Mouse (Mus musculus) embryonic facial prominence, embryonic 14.5 days (tissue): Measurements from ENCODE around the gene Gbx2. TPM values are rescaled to one million over a fixed set of nuclear protein-coding genes. Genes with fewer than 3 reads are reported as not detected.

Experiments
- ATAC-seq: fragments of 200-750 bp; cut with Nextera tagmentation; 2 replicates; pipeline ENCODE4 v1.8.0; 2017; ENCODE audit warnings: low read depth, moderate number of reproducible peaks, moderate TSS enrichment
- DNase-seq: peaks from one replicate; pipeline ENCODE4 v3.0.0-alpha.2; 2015; ENCODE audit warnings: low spot score
- H3K27ac ChIP-seq: fragments of 300-500 bp; sonication (generic); replicated peaks from 2 replicates; pipeline ENCODE4 v1.5.1; 2014; ENCODE audit warnings: low read depth, mild to moderate bottlenecking, low read length, moderate library complexity
- H3K27me3 ChIP-seq: fragments of 300-500 bp; sonication (generic); replicated peaks from 2 replicates; pipeline ENCODE4 v1.6.1; 2014; ENCODE audit warnings: low read length; ENCODE audit not compliant: control insufficient read depth, insufficient read depth
- H3K36me3 ChIP-seq: fragments of 300-500 bp; sonication (generic); 2 replicates; pipeline ENCODE4 v1.6.1; 2014; ENCODE audit warnings: low read length, mixed read lengths; ENCODE audit not compliant: control insufficient read depth, insufficient read depth
- H3K4me1 ChIP-seq: fragments of 300-500 bp; sonication (generic); 2 replicates; pipeline ENCODE4 v1.6.1; 2014; ENCODE audit warnings: antibody characterized with exemption, low read length; ENCODE audit not compliant: control insufficient read depth, insufficient read depth
- H3K4me2 ChIP-seq: fragments of 300-500 bp; sonication (generic); 2 replicates; pipeline ENCODE4 v1.6.1; 2014; ENCODE audit warnings: low read depth, mild to moderate bottlenecking, low read length, moderate library complexity, mixed read lengths
- H3K4me3 ChIP-seq: fragments of 300-500 bp; sonication (generic); 2 replicates; pipeline ENCODE4 v1.5.1; 2014; ENCODE audit warnings: low read depth, mild to moderate bottlenecking, low read length
- H3K9ac ChIP-seq: fragments of 300-500 bp; sonication (generic); 2 replicates; pipeline ENCODE4 v1.6.1; 2014; ENCODE audit warnings: low read depth, mild to moderate bottlenecking, low read length, moderate library complexity, mixed read lengths
- H3K9me3 ChIP-seq: fragments of 300-500 bp; sonication (generic); 2 replicates; pipeline ENCODE4 v1.6.1; 2016; ENCODE audit warnings: low read length; ENCODE audit not compliant: control insufficient read depth
- WGBS: fragments of 180-500 bp; shearing (Covaris S2); extraction: QIAGEN DNeasy Blood & Tissue Kit; methylation state at CpG from one replicate; pipeline ENCODE4 v1.1.7; 2014; 5-methylcytosine and 5-hydroxymethylcytosine counted together
- polyA plus RNA-seq: library from polyadenylated mRNA; unstranded; fragments of >200 nt; fragmentation: Nextera tagmentation; extraction: Ambion mirVana; gene quantifications from 2 replicates; pipeline ENCODE4 v1.2.1, GENCODE M21; 2014

The Gbx2 gene
- polyA plus RNA-seq, 1 experiment from 2014 or later, result 0.18 TPM

GRCm38 (mm10) chr1:89913611-89914010 lies 17.4 kb downstream of the Gbx2 start:
- peaks cover 19% of the 10 kb centered on the region for H3K27me3 ChIP-seq
- no peak overlapping the region for H3K4me3 ChIP-seq
- H3K36me3 ChIP-seq, result no peaks in the 10 kb centered on the region
- H3K9me3 ChIP-seq, result peaks cover 2% of the 10 kb centered on the region; the same call in 1 of the 2 replicates
- H3K4me1 ChIP-seq, result no peaks in the 10 kb centered on the region
- H3K27ac ChIP-seq, result no peak overlapping the region
- DNase-seq (no peak), ATAC-seq (no peak)
- 75% methylated on average over 4 of the region's 4 CpGs for WGBS
- H3K4me2 ChIP-seq, result no peak overlapping the region
- H3K9ac ChIP-seq, result no peak overlapping the region

- ATAC-seq, result no peak
- Histone ChIP-seq H3K36me3 (no peaks in the 10 kb centered on the region), H3K4me2 (no peak overlapping the region), H3K27me3 (peaks cover 8% of the 10 kb centered on the region; the same call in 1 of the 2 replicates), H3K27ac (no peak overlapping the region), H3K4me3 (no peak overlapping the region), H3K9me3 (no peaks in the 10 kb centered on the region), H3K9ac (no peak overlapping the region), H3K4me1 (no peaks in the 10 kb centered on the region)
- WGBS, result 35% methylated on average over 5 of the region's 5 CpGs
- peak; percentile 37 for DNase-seq
Observed at GRCm38 (mm10) chr1:89912392-89912791, 18.6 kb downstream of the Gbx2 start.

- Histone ChIP-seq H3K9me3 (peaks cover 8% of the 10 kb centered on the region), H3K9ac (no peak overlapping the region), H3K4me3 (no peak overlapping the region), H3K36me3 (no peaks in the 10 kb centered on the region), H3K27ac (no peak overlapping the region), H3K4me2 (no peak overlapping the region), H3K4me1 (no peaks in the 10 kb centered on the region), H3K27me3 (no peaks in the 10 kb centered on the region)
- DNase-seq, result no peak
- no peak for ATAC-seq
- WGBS, result 87% methylated on average over 8 of the region's 8 CpGs
Observed at GRCm38 (mm10) chr1:89909796-89910195, 21.2 kb downstream of the Gbx2 start.

DNA sequence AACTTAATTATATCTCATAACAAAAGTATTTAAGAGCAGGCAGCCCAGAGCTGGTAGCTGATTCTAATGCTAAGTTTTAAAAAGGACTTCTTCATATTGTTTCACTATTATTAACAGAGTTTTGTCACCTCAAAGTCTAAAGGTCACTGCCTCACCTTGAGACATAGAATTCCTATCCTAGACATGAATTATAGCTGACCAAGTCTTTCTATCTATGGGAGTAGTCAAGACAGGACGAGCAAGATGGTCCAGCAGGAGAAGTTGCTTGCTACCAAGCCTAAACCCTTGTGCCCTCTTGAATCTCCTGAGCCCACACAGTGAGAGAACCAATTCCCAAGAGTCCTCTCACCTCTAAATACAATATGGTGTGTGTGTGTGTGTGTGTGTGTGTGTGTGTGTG lies 28.3 kb downstream of the Gbx2 start:
- H3K27ac ChIP-seq, result no peak overlapping the region
- DNase-seq, result no peak
- H3K27me3 ChIP-seq, result no peaks in the 10 kb centered on the region
- WGBS, result 83% methylated on average over 1 of the region's 1 CpGs
- ATAC-seq, result no peak
- no peak overlapping the region for H3K9ac ChIP-seq
- H3K9me3 ChIP-seq, result peaks cover 8% of the 10 kb centered on the region
- no peak overlapping the region for H3K4me2 ChIP-seq
- H3K4me3 ChIP-seq, result no peak overlapping the region
- no peaks in the 10 kb centered on the region for H3K36me3 ChIP-seq
- H3K4me1 ChIP-seq, result no peaks in the 10 kb centered on the region

DNA sequence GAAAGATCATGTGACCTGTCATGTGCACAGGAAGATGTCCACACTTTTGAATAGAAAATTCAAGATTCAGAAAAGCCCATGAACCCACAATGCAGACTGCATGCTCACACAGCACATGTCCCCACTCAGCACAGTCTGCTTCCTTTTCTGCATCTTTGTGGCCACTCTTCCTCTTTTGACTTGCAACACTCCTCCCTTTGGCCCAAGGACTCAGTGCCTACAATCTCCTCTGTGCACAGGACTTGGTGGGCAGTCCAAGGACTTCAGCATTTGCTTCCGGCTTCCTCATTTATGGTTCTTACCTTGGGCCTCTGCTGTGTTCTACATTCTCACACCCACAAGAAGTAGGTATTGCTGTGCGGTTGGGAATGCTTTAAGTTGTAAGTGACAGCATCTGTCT lies 28.7 kb downstream of the Gbx2 start:
- Histone ChIP-seq H3K27ac (no peak overlapping the region), H3K4me1 (no peaks in the 10 kb centered on the region), H3K27me3 (no peaks in the 10 kb centered on the region), H3K4me2 (no peak overlapping the region), H3K9me3 (peaks cover 8% of the 10 kb centered on the region), H3K36me3 (no peaks in the 10 kb centered on the region), H3K9ac (no peak overlapping the region), H3K4me3 (no peak overlapping the region)
- no peak for DNase-seq
- 86% methylated on average over 2 of the region's 2 CpGs for WGBS
- ATAC-seq, result no peak

DNA sequence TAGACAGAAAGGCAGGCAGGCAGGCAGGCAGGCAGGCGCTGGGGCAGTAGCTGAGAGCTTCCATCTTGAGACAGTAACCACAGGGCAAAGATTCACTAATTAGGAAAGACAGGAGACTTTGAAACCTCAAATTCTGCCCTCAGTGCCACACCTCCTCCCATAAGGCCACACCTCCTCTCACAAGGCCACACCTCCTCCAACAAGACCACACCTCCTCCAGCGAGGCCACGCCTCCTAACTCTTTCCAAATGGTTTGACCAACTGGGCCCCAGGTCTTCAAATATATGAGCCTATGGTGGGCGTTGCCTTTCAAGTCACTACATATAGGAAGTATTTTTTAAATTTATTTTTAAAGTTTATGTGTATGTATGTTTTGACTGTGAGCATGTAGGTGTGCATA lies 29.6 kb downstream of the Gbx2 start:
- Histone ChIP-seq H3K4me3 (no peak overlapping the region), H3K4me2 (no peak overlapping the region), H3K4me1 (no peaks in the 10 kb centered on the region), H3K9me3 (peaks cover 5% of the 10 kb centered on the region), H3K36me3 (no peaks in the 10 kb centered on the region), H3K27ac (no peak overlapping the region), H3K9ac (no peak overlapping the region), H3K27me3 (no peaks in the 10 kb centered on the region)
- WGBS, result 92% methylated on average over 4 of the region's 4 CpGs
- no peak for ATAC-seq
- DNase-seq, result no peak

GRCm38 (mm10) chr1:89899761-89900445 lies 31.1 kb downstream of the Gbx2 start:
- no peak for ATAC-seq
- 78% methylated on average over 11 of the region's 11 CpGs for WGBS
- Histone ChIP-seq H3K4me2 (no peak overlapping the region), H3K9me3 (no peaks in the 10 kb centered on the region), H3K4me3 (no peak overlapping the region), H3K9ac (no peak overlapping the region), H3K27me3 (no peaks in the 10 kb centered on the region), H3K36me3 (no peaks in the 10 kb centered on the region), H3K4me1 (no peaks in the 10 kb centered on the region), H3K27ac (no peak overlapping the region)
- no peak for DNase-seq

DNA sequence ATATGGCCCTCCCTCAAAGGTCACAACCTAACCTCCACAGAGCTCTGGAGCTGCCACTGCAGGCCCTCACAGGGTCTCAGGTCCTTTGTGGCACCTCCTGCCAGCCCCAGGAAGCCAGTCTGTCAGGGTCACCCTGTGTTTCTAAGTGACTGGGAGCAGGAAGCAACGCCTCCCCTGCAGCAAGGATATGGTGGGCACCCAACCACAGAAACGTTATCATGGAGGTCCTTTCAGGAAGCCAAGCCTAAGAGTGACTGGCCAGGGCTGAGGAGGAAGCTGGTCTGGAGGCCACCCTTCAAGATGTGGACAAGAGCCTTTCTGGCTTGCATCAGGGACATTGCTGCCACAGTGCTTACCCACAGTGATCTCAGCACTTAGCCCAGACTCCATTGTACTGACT lies 31.9 kb downstream of the Gbx2 start:
- no peak for DNase-seq
- no peaks in the 10 kb centered on the region for H3K4me1 ChIP-seq
- no peaks in the 10 kb centered on the region for H3K9me3 ChIP-seq
- 77% methylated on average over 2 of the region's 2 CpGs for WGBS
- H3K4me3 ChIP-seq, result no peak overlapping the region
- no peak overlapping the region for H3K4me2 ChIP-seq
- H3K27me3 ChIP-seq, result no peaks in the 10 kb centered on the region
- no peak overlapping the region for H3K9ac ChIP-seq
- H3K36me3 ChIP-seq, result no peaks in the 10 kb centered on the region
- no peak for ATAC-seq
- no peak overlapping the region for H3K27ac ChIP-seq

- WGBS, result 91% methylated on average over 5 of the region's 5 CpGs
- no peak overlapping the region for H3K27ac ChIP-seq
- no peak overlapping the region for H3K4me2 ChIP-seq
- DNase-seq, result no peak
- H3K36me3 ChIP-seq, result 0 out of 2 replicates have a peak, but pooled peaks cover 8% of the 10 kb centered on the region
- H3K9ac ChIP-seq, result no peak overlapping the region
- H3K4me3 ChIP-seq, result no peak overlapping the region
- no peak for ATAC-seq
- H3K27me3 ChIP-seq, result no peaks in the 10 kb centered on the region
- H3K9me3 ChIP-seq, result no peaks in the 10 kb centered on the region
- no peaks in the 10 kb centered on the region for H3K4me1 ChIP-seq
Observed at GRCm38 (mm10) chr1:89895801-89896200, 35.2 kb downstream of the Gbx2 start.
